Mouse (Mus musculus) adrenal gland, postnatal 36 days (tissue): ENCODE results near the gene Cirbp. TPM values are rescaled to one million over a fixed set of nuclear protein-coding genes. Genes with fewer than 3 reads are reported as not detected.

Source experiments
- DNase-seq, 2 experiments: peaks; one replicate each; pipeline ENCODE4 v3.0.0; 2021; ENCODE audit warnings: mixed read lengths in 1 of 2
- total RNA-seq, 2 experiments: library from RNA; stranded (reverse); gene quantifications; 2 replicates each; pipeline ENCODE4 v1.2.3; 2021

The Cirbp gene
- total RNA-seq, 2 experiments from 2014 or later = 35.0 to 104 TPM

- DNase-seq = peak in 1 of 2 experiments; percentile 45
Measured at GRCm38 (mm10) chr10:80137626-80138552, 27.9 kb upstream of the Cirbp start.

- peak; percentile 79 to 84 for DNase-seq
Measured at GRCm38 (mm10) chr10:80138553-80139438, 27.0 kb upstream of the Cirbp start, which contains the start of gene Atp5d. Atp5d (plus strand) TSS chr10:80138632.

GRCm38 (mm10) chr10:80139439-80139775 lies 26.4 kb upstream of the Cirbp start:
- no peak for DNase-seq

GRCm38 (mm10) chr10:80139975-80140665 lies 25.7 kb upstream of the Cirbp start:
- DNase-seq = no peak

GRCm38 (mm10) chr10:80140666-80141035 lies 25.1 kb upstream of the Cirbp start, which contains the start of gene Cbarp:
Cbarp (minus strand) TSS chr10:80140835.
- DNase-seq = no peak

GRCm38 (mm10) chr10:80141243-80141642 lies 24.5 kb upstream of the Cirbp start:
- peak; percentile 98 for DNase-seq

- DNase-seq = peak; percentile 95 to 97
Measured at GRCm38 (mm10) chr10:80141786-80142529, 23.8 kb upstream of the Cirbp start.

- no peak for DNase-seq
Measured at GRCm38 (mm10) chr10:80142530-80142925, 23.3 kb upstream of the Cirbp start.

GRCm38 (mm10) chr10:80143664-80144063 lies 22.1 kb upstream of the Cirbp start:
- no peak for DNase-seq

- DNase-seq = no peak
Measured at GRCm38 (mm10) chr10:80144159-80144558, 21.6 kb upstream of the Cirbp start.

- DNase-seq = peak; percentile 80 to 86
Measured at GRCm38 (mm10) chr10:80144864-80145838, 20.6 kb upstream of the Cirbp start.

GRCm38 (mm10) chr10:80145896-80146295 lies 19.9 kb upstream of the Cirbp start:
- DNase-seq = no peak

GRCm38 (mm10) chr10:80146568-80147011 lies 19.2 kb upstream of the Cirbp start:
- DNase-seq = no peak

GRCm38 (mm10) chr10:80147146-80147718 lies 18.6 kb upstream of the Cirbp start:
- no peak for DNase-seq

- peak; percentile 93 for DNase-seq
Measured at GRCm38 (mm10) chr10:80147719-80148601, 17.8 kb upstream of the Cirbp start, which contains the start of gene Midn. Midn (plus strand) TSS chr10:80148272.

- DNase-seq = peak; percentile 97
Measured at GRCm38 (mm10) chr10:80148610-80149290, 17.0 kb upstream of the Cirbp start.

GRCm38 (mm10) chr10:80149291-80150225 lies 16.2 kb upstream of the Cirbp start:
- DNase-seq = peak; percentile 97 to 98
